Comparison of ENCODE assay signal across 29 mouse cellular contexts in the genomic region with DNA sequence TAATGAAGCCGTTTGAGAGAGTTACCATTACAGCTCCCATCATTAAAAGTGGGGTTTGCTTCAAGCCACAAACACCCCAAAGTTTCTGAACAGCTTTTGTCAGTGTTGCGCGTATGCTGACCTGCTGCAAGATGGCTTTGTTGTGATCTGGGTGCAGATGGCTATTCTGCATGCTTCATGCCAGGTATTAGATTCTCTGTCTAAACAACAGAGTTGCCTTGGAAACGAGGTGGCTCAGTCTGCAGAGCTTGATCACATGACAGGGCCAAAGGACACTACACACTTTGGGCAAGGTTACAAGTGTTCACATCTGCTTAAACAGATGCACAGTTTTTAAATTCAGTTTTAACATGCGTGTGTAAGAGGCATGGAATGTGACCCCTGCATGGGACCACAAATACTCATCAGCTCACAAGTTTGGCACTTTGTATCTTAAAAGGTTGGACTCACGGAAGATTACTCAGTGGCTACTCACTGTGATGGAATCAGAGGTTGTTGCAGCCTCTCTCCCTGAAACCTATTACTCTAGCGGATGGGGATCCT.
DNase-seq lines count a peak whose midpoint lies in the region; ATAC-seq and TF ChIP-seq lines count a peak whose summit lies in the region.
"Had no signal": no experiment of that assay in that cellular context is flagged by ENCODE, and none has a peak within 500 bp of the region (broad histone marks: within the 10 kb centered on the region; RNA-seq: fewer than 3 reads in every experiment).

No protein-coding gene starts in this region.

- H3K27ac ChIP-seq in limb, embryonic 14.5 days (replicated peaks; ENCODE audit: low read depth, low read length), result 0 out of 2 replicates have a peak overlapping the region, but pooled peaks have one; percentile 43
- H3K27ac ChIP-seq in liver, embryonic 12.5 days, result no peak overlapping the region
- H3K27ac ChIP-seq: embryonic facial prominence, embryonic 15.5 days; heart, adult 2 months; heart, embryonic 13.5 days; hindbrain, embryonic 13.5 days; liver, embryonic 14.5 days; lung, embryonic 15.5 days; neural tube, embryonic 13.5 days had no signal

- no peak overlapping the region for H3K4me3 ChIP-seq in limb, embryonic 14.5 days (replicated peaks; ENCODE audit: low read length)
- H3K4me3 ChIP-seq in liver, embryonic 12.5 days, result no peak overlapping the region
- H3K4me3 ChIP-seq: embryonic facial prominence, embryonic 15.5 days; heart, adult 2 months; heart, embryonic 13.5 days; hindbrain, embryonic 13.5 days; lung, embryonic 15.5 days; myocyte; neural tube, embryonic 13.5 days had no signal

- no peaks in the 10 kb centered on the region for H3K27me3 ChIP-seq in limb, embryonic 14.5 days (ENCODE audit: control insufficient read depth, insufficient read depth, low read length)
- H3K27me3 ChIP-seq in liver, embryonic 12.5 days (replicated peaks), result no peaks in the 10 kb centered on the region
- H3K27me3 ChIP-seq: embryonic facial prominence, embryonic 15.5 days; heart, embryonic 13.5 days; lung, embryonic 15.5 days had no signal

- H3K4me2 ChIP-seq in limb, embryonic 14.5 days (replicated peaks; ENCODE audit: low read depth, low read length, severe bottlenecking), result no peak overlapping the region
- H3K4me2 ChIP-seq in liver, embryonic 12.5 days, result no peak overlapping the region
- H3K4me2 ChIP-seq: embryonic facial prominence, embryonic 15.5 days; heart, embryonic 13.5 days; hindbrain, embryonic 13.5 days; lung, embryonic 15.5 days; neural tube, embryonic 13.5 days had no signal

- no peaks in the 10 kb centered on the region for H3K9me3 ChIP-seq in limb, embryonic 14.5 days (ENCODE audit: control insufficient read depth, low read length)
- no peaks in the 10 kb centered on the region for H3K9me3 ChIP-seq in liver, embryonic 12.5 days (replicated peaks)
- H3K9me3 ChIP-seq: embryonic facial prominence, embryonic 15.5 days; heart, embryonic 13.5 days; hindbrain, embryonic 13.5 days; lung, embryonic 15.5 days; neural tube, embryonic 13.5 days had no signal

- H3K4me1 ChIP-seq in limb, embryonic 14.5 days (ENCODE audit: control insufficient read depth, insufficient read depth, low read length), result peaks cover 35% of the 10 kb centered on the region
- H3K4me1 ChIP-seq in liver, embryonic 12.5 days, result no peaks in the 10 kb centered on the region
- H3K4me1 ChIP-seq: embryonic facial prominence, embryonic 15.5 days had no signal

- no peak for TF ChIP-seq POLR2A in brain, embryonic 14.5 days (IDR thresholded peaks at IDR 0.05; ENCODE audit: borderline replicate concordance, extremely low read depth, insufficient read depth, insufficient read length, poor library complexity, severe bottlenecking)
- TF ChIP-seq POLR2A in limb, embryonic 14.5 days (IDR thresholded peaks at IDR 0.05; ENCODE audit: borderline replicate concordance, extremely low read depth, insufficient read depth, insufficient read length), result no peak

- DNase-seq in heart, adult 11 months, result peak; percentile 65
- no peak for DNase-seq in heart, postnatal 25 days (ENCODE audit: low spot score)
- peak; percentile 52 for DNase-seq in 3134 (ENCODE audit: extremely low read depth, insufficient read length, low spot score)
- DNase-seq in brain, embryonic 14.5 days (ENCODE audit: low read depth), result peak; percentile 27
- DNase-seq in limb, embryonic 14.5 days (ENCODE audit: low spot score), result no peak
- DNase-seq in lung, adult 18-20 months, result no peak
- DNase-seq: adrenal gland, postnatal 10 days; B cell, adult 2 months; cerebellum, adult 8-10 months; cerebellum, postnatal 36 days; gastrocnemius, postnatal 14 days; heart, adult 2 months; heart, postnatal 14 days; layer of hippocampus, postnatal 36 days; lung, postnatal 4 days; retina, postnatal 1 day; right cerebral cortex, postnatal 25 days; spleen, adult 18-20 months; thymus, postnatal 14 days had no signal

- TF ChIP-seq CTCF in brain, embryonic 14.5 days (IDR thresholded peaks at IDR 0.05; ENCODE audit: borderline replicate concordance, extremely low read depth, insufficient read depth, insufficient read length), result no peak

- no peaks in the 10 kb centered on the region for H3K36me3 ChIP-seq in limb, embryonic 14.5 days (ENCODE audit: control insufficient read depth, insufficient read depth, low read length)
- no peaks in the 10 kb centered on the region for H3K36me3 ChIP-seq in liver, embryonic 12.5 days
- H3K36me3 ChIP-seq: embryonic facial prominence, embryonic 15.5 days; heart, embryonic 13.5 days; hindbrain, embryonic 13.5 days; lung, embryonic 15.5 days; neural tube, embryonic 13.5 days had no signal

- ATAC-seq in limb, embryonic 14.5 days (ENCODE audit: low FRiP score, low read depth), result no peak
- no peak for ATAC-seq in liver, embryonic 12.5 days
- ATAC-seq: activated CD4-positive, CD25-positive, alpha-beta regulatory T cell, adult 4 months; forebrain, embryonic 16.5 days had no signal

- H3K9ac ChIP-seq in limb, embryonic 14.5 days (ENCODE audit: low read depth, low read length, severe bottlenecking), result no peak overlapping the region
- H3K9ac ChIP-seq in liver, embryonic 12.5 days, result no peak overlapping the region
- H3K9ac ChIP-seq: embryonic facial prominence, embryonic 15.5 days; heart, embryonic 13.5 days; hindbrain, embryonic 13.5 days; liver, embryonic 14.5 days; lung, embryonic 15.5 days; neural tube, embryonic 13.5 days had no signal

- WGBS in limb, embryonic 14.5 days, result 54% methylated on average over 7 of the region's 7 CpGs
- WGBS in liver, embryonic 12.5 days (ENCODE audit: insufficient replicate concordance), result 66% methylated on average over 7 of the region's 7 CpGs

- intact Hi-C loops in heart, postnatal 25 days (cut with DNase I), result no loop called here

Comparison
In these comparisons a context has a peak if more than half of its experiments do, and no peak if none do; other contexts are left out.
1. DNase-seq: peak in heart, adult 11 months (single experiment), 3134 (single experiment) and brain, embryonic 14.5 days (single experiment); none in heart, postnatal 25 days (single experiment), limb, embryonic 14.5 days (single experiment) and lung, adult 18-20 months (0 of 2).